Mouse (Mus musculus) layer of hippocampus, adult 8-10 months (tissue): ENCODE measurements around the gene Ldlrap1. TPM values are rescaled to one million over a fixed set of nuclear protein-coding genes. Genes with fewer than 3 reads are reported as not detected.

Experiments
- DNase-seq, 2 experiments: peaks; one replicate each; pipeline ENCODE4 v3.0.0; 2022; ENCODE audit warnings: low spot score in 2 of 2
- total RNA-seq, 4 experiments: library from RNA; stranded (reverse); gene quantifications; 2 replicates each; pipeline ENCODE4 v1.2.4; 2022

Ldlrap1 gene
- total RNA-seq, 4 experiments from 2014 or later: 1.9 to 4.8 (median 3.0) TPM

- DNase-seq: no peak
These were observed 8.4 kb upstream of the Ldlrap1 start for GRCm38 (mm10) chr4:134776246-134776645.

GRCm38 (mm10) chr4:134775234-134775944 lies 7.6 kb upstream of the Ldlrap1 start:
- no peak for DNase-seq

DNA sequence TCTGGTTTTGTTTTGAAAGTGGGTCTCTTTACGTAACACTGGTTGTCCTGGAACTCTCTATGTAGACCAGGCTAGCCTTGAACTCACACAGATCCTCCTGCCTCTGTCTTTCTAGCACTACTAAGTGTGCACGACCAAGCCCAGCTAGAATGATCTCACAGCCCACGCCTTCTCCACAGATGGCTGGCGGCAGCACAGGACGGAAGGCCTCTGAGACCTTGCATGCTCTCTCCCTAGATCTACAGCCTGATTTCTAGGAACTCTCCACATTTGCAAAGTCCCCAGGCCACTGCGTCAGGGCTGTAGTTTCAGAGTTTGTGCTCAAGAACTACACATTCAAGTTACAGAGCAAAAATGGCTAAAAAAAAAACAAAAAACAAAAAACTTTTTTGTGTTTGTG lies 6.3 kb upstream of the Ldlrap1 start:
- DNase-seq: no peak

DNA sequence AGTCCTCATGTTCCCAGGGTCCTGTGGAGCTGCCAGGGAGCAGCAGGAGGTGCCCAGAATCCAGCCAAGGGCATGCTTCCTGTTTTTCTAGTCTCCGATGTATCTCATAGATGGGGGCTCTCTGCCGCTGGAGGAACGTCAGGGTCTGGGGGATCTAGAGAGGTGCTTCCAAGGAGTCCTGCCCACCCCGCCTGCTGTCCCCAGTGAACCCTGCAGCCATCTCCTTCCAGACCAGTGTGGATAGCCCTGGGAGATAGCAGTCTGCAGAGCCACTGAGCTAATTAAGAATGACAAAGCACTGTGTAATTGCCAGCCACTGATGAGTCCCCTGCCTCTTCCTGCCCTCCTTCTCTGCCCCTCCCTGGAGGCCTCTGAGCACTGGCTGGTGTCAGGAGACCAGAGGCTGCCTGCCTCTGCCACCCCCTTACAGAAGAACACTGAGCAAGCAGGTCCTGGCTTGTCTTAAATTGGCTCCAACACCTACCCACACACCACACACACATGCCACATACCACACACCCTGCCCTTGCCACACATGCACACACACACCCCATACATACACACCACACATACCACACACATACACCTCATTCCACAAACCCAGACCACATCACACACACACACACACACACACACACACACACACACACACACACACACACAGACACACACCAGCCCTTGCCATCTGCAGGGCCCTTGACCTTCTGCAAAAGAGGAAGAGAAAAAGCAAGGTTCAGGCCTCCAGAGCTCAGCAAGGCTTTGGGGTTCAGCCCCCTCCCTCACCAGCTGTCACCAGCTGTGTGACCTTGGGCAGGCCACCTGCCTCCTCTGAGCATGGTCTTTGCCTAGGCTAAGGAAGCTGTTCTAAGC lies 5.2 kb upstream of the Ldlrap1 start:
- no peak for DNase-seq

GRCm38 (mm10) chr4:134769891-134770290 lies 2.1 kb upstream of the Ldlrap1 start:
- no peak for DNase-seq

GRCm38 (mm10) chr4:134769081-134769811 lies 1.4 kb upstream of the Ldlrap1 start:
- no peak for DNase-seq

DNA sequence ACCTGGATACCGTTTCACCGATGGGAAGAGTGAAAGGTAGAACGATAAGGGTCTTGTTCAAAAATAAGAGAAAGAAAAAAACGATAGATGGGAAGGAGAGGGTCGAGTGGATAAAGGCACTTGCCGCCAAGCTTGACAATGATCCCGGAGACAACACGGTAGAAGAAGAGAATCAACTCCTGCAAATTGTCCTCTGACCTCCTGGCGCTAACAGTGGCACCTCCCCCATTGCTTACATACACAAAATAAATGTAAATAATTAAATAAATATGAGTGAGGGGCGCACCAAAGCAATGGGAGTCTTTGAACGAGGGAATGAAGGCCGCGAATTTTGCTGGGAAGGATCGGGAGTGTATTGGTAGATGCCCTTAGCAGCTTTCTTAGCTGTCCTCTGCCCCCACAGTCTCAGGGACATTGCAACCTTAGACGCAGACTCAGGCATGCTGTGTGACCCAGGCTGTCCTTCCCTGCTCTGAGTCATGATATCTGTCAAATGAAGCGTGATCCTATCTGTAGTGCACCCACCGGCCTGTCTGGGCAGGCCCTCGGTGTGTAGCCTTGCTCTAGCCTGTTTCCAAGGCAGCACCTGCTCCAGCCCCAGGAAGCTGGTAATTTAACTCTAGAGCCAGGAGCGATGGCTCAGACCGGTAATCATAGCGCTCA lies 533 bp upstream of the Ldlrap1 start:
- DNase-seq: no peak

GRCm38 (mm10) chr4:134766904-134767425 lies 859 bp downstream of the Ldlrap1 start:
- no peak for DNase-seq

- DNase-seq: no peak
These were observed 1.5 kb downstream of the Ldlrap1 start for GRCm38 (mm10) chr4:134766277-134766676.

GRCm38 (mm10) chr4:134764333-134764732 lies 3.5 kb downstream of the Ldlrap1 start:
- no peak for DNase-seq

DNA sequence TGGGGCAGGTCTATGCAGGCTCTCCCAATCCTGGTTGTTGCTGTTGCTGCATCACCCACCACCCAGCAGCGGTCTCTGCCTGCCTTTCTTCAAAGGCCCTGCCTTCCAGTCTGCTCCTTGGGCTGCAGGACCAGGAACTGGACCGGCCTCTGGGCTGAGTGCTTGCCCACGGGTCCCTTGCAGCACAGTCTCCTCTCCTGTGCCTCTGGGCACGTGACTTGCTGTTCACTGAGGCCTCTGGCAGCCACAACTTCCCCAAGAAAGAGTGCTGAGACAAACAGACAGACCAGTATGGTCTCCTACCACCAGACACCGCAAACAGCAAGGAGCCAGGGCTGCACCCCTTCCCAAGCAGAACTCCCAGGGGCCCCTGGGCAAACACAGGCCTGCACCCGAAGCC lies 5.5 kb downstream of the Ldlrap1 start:
- DNase-seq: no peak

- no peak for DNase-seq
These were observed 7.0 kb downstream of the Ldlrap1 start for GRCm38 (mm10) chr4:134760793-134761201.

DNA sequence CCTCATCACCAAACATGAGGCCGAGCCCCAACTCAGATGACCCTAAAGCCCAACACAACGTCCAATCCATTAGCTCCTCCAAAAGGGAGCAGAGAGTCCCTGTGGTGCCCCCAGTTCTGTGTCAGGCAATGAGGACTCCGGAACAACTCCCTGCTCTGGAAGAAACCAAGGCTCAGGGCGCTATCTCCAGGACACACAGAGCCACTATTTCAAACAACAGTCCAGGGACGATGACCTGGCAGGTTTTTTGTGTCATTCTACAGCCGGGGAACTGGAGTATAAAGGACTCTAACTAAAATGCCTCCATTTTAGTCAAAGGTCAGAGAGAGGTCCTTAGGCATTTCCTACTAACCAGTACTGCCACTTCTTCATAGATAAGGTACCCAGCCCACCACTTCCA lies 7.5 kb downstream of the Ldlrap1 start:
- DNase-seq: no peak

DNA sequence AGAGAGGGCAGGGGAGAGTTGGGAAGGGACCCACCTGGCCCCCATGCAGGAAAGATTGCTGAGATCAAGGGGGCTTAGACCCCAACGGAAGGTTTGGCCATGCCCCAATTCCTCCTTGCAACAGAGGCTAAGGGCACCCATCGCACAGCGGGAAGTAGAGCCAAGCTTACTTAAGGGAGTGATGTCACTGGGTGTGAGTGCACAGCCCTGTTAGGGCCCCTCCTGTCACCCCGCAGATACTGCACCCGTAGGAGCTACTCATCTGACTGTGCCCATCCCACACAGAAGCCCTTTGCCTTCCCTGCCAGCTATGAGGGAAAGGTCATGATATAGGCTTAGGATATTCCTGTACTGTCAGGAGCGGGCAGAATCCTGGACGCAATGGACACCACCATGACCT lies 8.3 kb downstream of the Ldlrap1 start:
- no peak for DNase-seq

DNA sequence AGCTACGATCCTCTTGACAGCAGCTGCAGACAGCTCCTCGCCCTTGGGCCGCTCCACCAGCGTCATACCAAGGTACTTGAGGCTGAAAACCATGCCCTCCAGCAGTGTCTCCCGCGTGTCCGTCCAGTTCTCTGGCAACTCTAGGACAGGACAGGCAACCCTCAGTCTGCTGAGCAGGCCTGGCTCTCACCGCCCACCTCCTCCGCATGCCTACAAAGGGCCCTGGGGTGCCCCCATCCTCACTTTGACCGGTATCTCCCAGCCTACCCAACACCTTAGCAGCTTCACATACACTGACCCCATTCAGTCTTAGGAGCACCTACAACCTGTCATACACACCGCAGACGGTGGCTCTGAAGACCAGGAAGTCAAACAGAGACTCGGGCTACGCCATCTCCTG lies 8.9 kb downstream of the Ldlrap1 start:
- no peak for DNase-seq

DNA sequence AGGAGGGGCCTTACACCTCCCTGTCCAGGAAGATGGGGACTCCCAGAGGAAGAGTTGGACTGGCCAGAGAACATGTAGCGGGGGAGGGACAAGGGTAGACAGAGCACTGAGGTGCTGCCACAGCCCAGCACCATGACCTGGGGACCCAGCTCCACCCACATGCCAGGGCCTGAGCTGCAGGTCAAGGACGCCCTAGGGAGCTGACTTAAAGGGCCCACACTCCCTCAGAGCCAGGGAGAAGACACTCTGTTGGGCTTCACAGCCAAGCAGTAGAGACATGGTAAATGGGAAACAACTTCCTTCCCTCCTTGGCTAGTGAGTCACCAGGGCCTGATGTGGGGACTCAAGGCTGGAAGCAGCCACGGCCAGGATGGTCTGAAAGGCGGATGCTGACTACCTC lies 9.5 kb downstream of the Ldlrap1 start:
- DNase-seq: no peak

DNA sequence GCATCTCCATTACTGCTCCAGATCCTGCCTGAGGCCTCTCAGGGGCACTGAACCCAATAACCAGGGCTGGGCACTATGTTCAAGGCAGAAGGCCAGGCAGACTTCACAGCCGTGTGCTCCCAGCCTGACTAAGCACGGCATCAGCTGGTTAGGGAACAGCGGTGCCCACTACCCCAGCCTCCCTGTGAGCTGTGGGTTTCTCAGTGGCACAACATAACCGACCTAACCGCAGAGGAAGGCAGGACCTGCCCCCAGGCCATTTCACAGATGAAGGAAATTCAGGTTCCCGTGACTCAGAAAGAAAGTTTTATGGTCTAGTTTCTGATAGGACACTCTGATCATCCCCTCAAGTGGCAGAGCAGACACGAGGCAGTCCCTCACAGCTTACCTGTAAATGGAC lies 10.9 kb downstream of the Ldlrap1 start:
- DNase-seq: no peak

DNA sequence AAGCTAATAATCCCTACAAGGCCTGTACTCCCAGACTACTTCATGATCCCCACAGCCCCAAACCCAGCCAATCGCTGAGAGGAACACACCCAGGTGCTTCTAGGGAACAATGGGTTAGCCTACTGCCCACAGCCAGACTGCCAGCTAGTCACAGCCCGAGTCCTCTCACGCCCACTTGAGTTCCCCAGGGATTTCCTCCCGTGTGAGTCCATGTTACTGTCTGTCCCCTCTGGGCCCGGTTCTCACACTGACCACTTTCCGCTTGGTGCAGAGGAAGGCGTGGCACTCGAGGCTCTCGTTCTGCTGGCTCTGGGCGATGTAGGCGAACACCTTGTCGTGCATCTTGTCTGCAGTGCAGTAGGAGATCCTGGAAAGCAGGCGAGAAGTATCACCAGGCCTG lies 12.9 kb downstream of the Ldlrap1 start:
- DNase-seq: no peak

GRCm38 (mm10) chr4:134754371-134754770 lies 13.5 kb downstream of the Ldlrap1 start:
- no peak for DNase-seq

- no peak for DNase-seq
These were observed 14.1 kb downstream of the Ldlrap1 start for GRCm38 (mm10) chr4:134753516-134754261.
